Mouse (Mus musculus): ENCODE measurements at regions not wholly inside any gene's neighbourhood (a gene's known extent, or its start where the extent isn't known, plus 50 kb on each side); places are given as distances from the start of the nearest gene placed in this dataset.

DNA sequence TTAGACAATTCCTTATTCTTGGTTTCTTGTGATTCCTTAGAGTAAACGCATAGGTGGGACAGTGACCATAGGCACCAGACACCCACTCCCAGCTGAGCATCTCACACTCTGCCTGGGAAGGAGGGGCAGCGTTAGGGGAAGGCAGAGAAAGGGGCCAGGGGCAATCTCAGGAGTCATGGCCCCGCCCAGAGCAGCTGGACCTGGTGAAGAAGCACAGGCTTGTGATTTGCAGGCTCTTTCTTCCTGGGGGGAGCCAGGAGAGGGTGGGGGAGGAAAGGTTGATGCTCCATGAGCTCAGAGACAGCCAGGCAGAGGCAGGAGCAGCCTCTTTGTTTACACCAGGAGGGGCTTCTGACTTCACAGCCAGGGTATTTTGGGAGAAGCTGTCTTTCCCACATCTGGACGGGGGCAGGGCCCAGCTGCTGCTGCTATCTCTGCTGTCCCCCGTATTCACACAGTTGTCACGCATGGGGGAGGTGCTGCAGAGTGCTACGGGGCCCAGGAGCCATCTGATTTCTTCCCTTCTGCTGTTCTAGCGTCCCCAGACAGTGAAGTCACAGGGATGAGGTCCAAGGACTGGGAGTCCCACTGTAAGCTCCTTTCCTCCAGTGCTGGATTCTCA, 157.2 kb downstream of the Mn1 start:
- TF ChIP-seq CTCF (IDR thresholded peaks at IDR 0.05; ENCODE audit: insufficient read depth, low read length) (no peak), POLR2A (IDR thresholded peaks at IDR 0.05; ENCODE audit: borderline replicate concordance, extremely low read depth, low read depth, low read length) (no peak)
